13 mouse cellular contexts compared by ENCODE assay signal in the genomic region with DNA sequence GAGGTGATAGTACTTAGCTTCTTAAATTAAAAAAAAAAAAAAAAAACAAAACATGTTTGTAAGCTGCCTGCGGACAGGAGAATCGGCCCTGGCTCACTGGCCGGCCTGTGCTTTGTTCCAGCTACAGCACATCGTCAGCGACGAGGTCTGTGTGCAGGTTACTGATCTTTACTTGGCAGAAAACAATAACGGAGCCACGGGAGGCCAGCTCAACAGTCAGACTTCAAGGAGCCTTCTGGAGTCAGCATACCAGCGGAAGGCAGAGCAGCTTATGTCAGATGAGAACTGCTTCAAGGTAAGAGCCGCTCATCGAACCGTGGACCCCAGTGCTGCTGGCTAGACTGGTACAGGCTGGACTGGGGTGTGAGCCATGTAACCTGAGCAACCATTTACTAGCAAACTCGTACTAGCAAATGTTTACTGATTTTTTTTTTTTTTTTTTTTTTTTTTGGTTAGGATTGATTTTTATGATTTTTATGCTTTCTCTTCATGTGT.
"Had no signal": no experiment of that assay in that cellular context is flagged by ENCODE, and none has a peak within 500 bp of the region (broad histone marks: within the 10 kb centered on the region; RNA-seq: fewer than 3 reads in every experiment).

No protein-coding gene starts in this region.

- H3K9me3 ChIP-seq: limb, embryonic 10.5 days; liver, embryonic 15.5 days; midbrain, embryonic 10.5 days; neural tube, embryonic 12.5 days had no signal

- H3K27me3 ChIP-seq: liver, embryonic 15.5 days; neural tube, embryonic 12.5 days had no signal

- H3K4me2 ChIP-seq: liver, embryonic 11.5 days; liver, embryonic 15.5 days; neural tube, embryonic 12.5 days had no signal

- H3K4me3 ChIP-seq: layer of hippocampus, adult 2 months; limb, embryonic 10.5 days; liver, embryonic 15.5 days; midbrain, embryonic 10.5 days; neural tube, embryonic 12.5 days had no signal

- H3K27ac ChIP-seq: kidney, postnatal 0 days; layer of hippocampus, adult 2 months; limb, embryonic 10.5 days; liver, embryonic 15.5 days; midbrain, embryonic 10.5 days; neural tube, embryonic 12.5 days; stomach, postnatal 0 days had no signal

- H3K9ac ChIP-seq: liver, embryonic 15.5 days; neural tube, embryonic 12.5 days had no signal

- ATAC-seq: lung, postnatal 0 days had no signal

- DNase-seq: lung, adult 2 months; lung, postnatal 4 days; midbrain, embryonic 14.5 days; thymus, postnatal 4 days had no signal

- H3K4me1 ChIP-seq: limb, embryonic 10.5 days; liver, embryonic 15.5 days; midbrain, embryonic 10.5 days; neural tube, embryonic 12.5 days had no signal
